Mouse (Mus musculus) MEL (cell line): ENCODE measurements around the gene Zswim4. TPM values are rescaled to one million over a fixed set of nuclear protein-coding genes. Genes with fewer than 3 reads are reported as not detected.
"Not testable (repeated sequence)": the region's sequence is repeated elsewhere in the genome, so short reads cannot be mapped to it uniquely, and the experiment has no call there.

ENCODE experiments used
- DNase-seq: peaks from one replicate; pipeline ENCODE4 v3.0.0; 2011; ENCODE audit warnings: low read depth, low spot score
- H3K27ac ChIP-seq: 2 replicates; pipeline ENCODE4 v1.5.1; 2012; ENCODE audit warnings: low read depth, mild to moderate bottlenecking, control low read depth, low read length, moderate library complexity; ENCODE audit not compliant: control insufficient read depth
- H3K27me3 ChIP-seq, 2 experiments: fragments of 150-350 bp in 1 of 2; sonication (generic) in 1 of 2; 2 replicates each; pipeline ENCODE4 v1.6.1; 2012; ENCODE audit warnings: low read length in 2 of 2, mild to moderate bottlenecking in 2 of 2, improper control_type of control experiment in 1 of 2, moderate library complexity in 1 of 2; ENCODE audit not compliant: insufficient read depth in 2 of 2, control insufficient read depth in 1 of 2
- H3K36me3 ChIP-seq, 2 experiments: 2 replicates each; pipeline ENCODE4 v1.6.1; 2012 to 2014; ENCODE audit warnings: low read length in 2 of 2, improper control_type of control experiment in 1 of 2, inconsistent platforms in 1 of 2, mild to moderate bottlenecking in 1 of 2; ENCODE audit not compliant: insufficient read depth in 2 of 2, control insufficient read depth in 1 of 2
- H3K4me1 ChIP-seq, 2 experiments: fragments of 150-350 bp in 1 of 2; sonication (generic) in 1 of 2; 2 replicates each; pipeline ENCODE4 v1.6.1; 2012; ENCODE audit warnings: low read length in 2 of 2, improper control_type of control experiment in 1 of 2, mild to moderate bottlenecking in 1 of 2; ENCODE audit not compliant: insufficient read depth in 2 of 2, control insufficient read depth in 1 of 2
- H3K4me3 ChIP-seq, 2 experiments: fragments of 150-350 bp in 1 of 2; sonication (generic) in 1 of 2; 2 replicates each; pipeline ENCODE4 v1.5.1; 2012; ENCODE audit warnings: low read depth in 2 of 2, low read length in 2 of 2, mild to moderate bottlenecking in 2 of 2, moderate library complexity in 2 of 2, control low read depth in 1 of 2, improper control_type of control experiment in 1 of 2; ENCODE audit not compliant: control insufficient read depth in 1 of 2, insufficient read depth in 1 of 2
- H3K79me2 ChIP-seq: 2 replicates; pipeline ENCODE4 v1.6.1; 2012; ENCODE audit warnings: mild to moderate bottlenecking, low read length, moderate library complexity; ENCODE audit not compliant: control insufficient read depth, poor library complexity, insufficient read depth
- H3K9ac ChIP-seq: 2 replicates; pipeline ENCODE4 v1.6.1; 2012; ENCODE audit warnings: low read depth, mild to moderate bottlenecking, control low read depth, low read length, moderate library complexity; ENCODE audit not compliant: control insufficient read depth, poor library complexity, severe bottlenecking
- H3K9me3 ChIP-seq: fragments of 150-350 bp; sonication (generic); replicated peaks from 2 replicates; pipeline ENCODE4 v1.6.1; 2012; ENCODE audit warnings: mild to moderate bottlenecking, low read length, improper control_type of control experiment, moderate library complexity; ENCODE audit not compliant: insufficient read depth
- CHD2 ChIP-seq: IDR thresholded peaks from 2 replicates; pipeline ENCODE4 v1.6.1; 2011; ENCODE audit warnings: low read length, improper control_type of control experiment
- CTCF ChIP-seq, 3 experiments: IDR thresholded peaks in 2 of 3; conservative IDR thresholded peaks in 1 of 3; 2 replicates each; pipeline ENCODE4 v1.5.1; 2011 to 2012; ENCODE audit warnings: low read length in 3 of 3, low read depth in 2 of 3, mild to moderate bottlenecking in 2 of 3, improper control_type of control experiment in 1 of 3, inconsistent platforms in 1 of 3, mixed read lengths in 1 of 3, moderate library complexity in 1 of 3; ENCODE audit not compliant: control insufficient read depth in 1 of 3, insufficient read depth in 1 of 3, poor library complexity in 1 of 3, severe bottlenecking in 1 of 3
- E2F4 ChIP-seq: IDR thresholded peaks from 2 replicates; pipeline ENCODE4 v1.6.1; 2011; ENCODE audit warnings: low read depth, low read length, improper control_type of control experiment, borderline replicate concordance
- KAT2A ChIP-seq: conservative IDR thresholded peaks from 2 replicates; pipeline ENCODE4 v1.6.1; 2012; ENCODE audit warnings: low read depth, low read length, improper control_type of control experiment, inconsistent platforms
- MAFK ChIP-seq: IDR thresholded peaks from 2 replicates; pipeline ENCODE4 v1.6.1; 2011; ENCODE audit warnings: low read depth, mild to moderate bottlenecking, low read length, improper control_type of control experiment, borderline replicate concordance
- MAX ChIP-seq: IDR thresholded peaks from 2 replicates; pipeline ENCODE4 v1.6.1; 2011; ENCODE audit warnings: low read length, improper control_type of control experiment
- MAZ ChIP-seq: IDR thresholded peaks from 2 replicates; pipeline ENCODE4 v1.6.1; 2012; ENCODE audit warnings: low read depth, mild to moderate bottlenecking, inconsistent platforms, low read length, improper control_type of control experiment
- MEF2A ChIP-seq: IDR thresholded peaks from 2 replicates; pipeline ENCODE4 v1.6.1; 2014; ENCODE audit warnings: low read depth, mild to moderate bottlenecking, inconsistent platforms, low read length, improper control_type of control experiment; ENCODE audit not compliant: poor library complexity, insufficient replicate concordance, severe bottlenecking; ENCODE audit errors: extremely low read depth
- MYB ChIP-seq: IDR thresholded peaks from 2 replicates; pipeline ENCODE4 v1.6.1; 2011; ENCODE audit warnings: mild to moderate bottlenecking, low read depth, low read length, improper control_type of control experiment
- MYC ChIP-seq: IDR thresholded peaks from 2 replicates; pipeline ENCODE4 v1.6.1; 2011; ENCODE audit warnings: low read depth, mild to moderate bottlenecking, low read length, improper control_type of control experiment, moderate library complexity
- NELFE ChIP-seq: IDR thresholded peaks from 2 replicates; pipeline ENCODE4 v1.6.1; 2011; ENCODE audit warnings: low read depth, low read length, improper control_type of control experiment
- NRF1 ChIP-seq: IDR thresholded peaks from 2 replicates; pipeline ENCODE4 v1.6.1; 2014; ENCODE audit warnings: low read depth, mild to moderate bottlenecking, inconsistent platforms, low read length, improper control_type of control experiment, moderate library complexity; ENCODE audit not compliant: poor library complexity, insufficient read depth, severe bottlenecking
- POLR2A ChIP-seq, 2 experiments: IDR thresholded peaks; 2 replicates each; pipeline ENCODE4 v1.6.1; 2011 to 2012; ENCODE audit warnings: low read length in 2 of 2, mild to moderate bottlenecking in 2 of 2, control low read depth in 1 of 2, improper control_type of control experiment in 1 of 2, low read depth in 1 of 2, moderate library complexity in 1 of 2; ENCODE audit not compliant: control insufficient read depth in 1 of 2, insufficient read depth in 1 of 2, poor library complexity in 1 of 2
- POLR2AphosphoS2 ChIP-seq: IDR thresholded peaks from 2 replicates; pipeline ENCODE4 v1.6.1; 2011; ENCODE audit warnings: low read length, improper control_type of control experiment
- RAD21 ChIP-seq: IDR thresholded peaks from 2 replicates; pipeline ENCODE4 v1.6.1; 2011; ENCODE audit warnings: mild to moderate bottlenecking, low read depth, low read length, improper control_type of control experiment
- SIN3A ChIP-seq: IDR thresholded peaks from 2 replicates; pipeline ENCODE4 v1.6.1; 2012; ENCODE audit warnings: low read length, improper control_type of control experiment, inconsistent platforms
- SMC3 ChIP-seq: IDR thresholded peaks from 2 replicates; pipeline ENCODE4 v1.6.1; 2011; ENCODE audit warnings: low read depth, low read length, improper control_type of control experiment
- TAL1 ChIP-seq: IDR thresholded peaks from 2 replicates; pipeline ENCODE4 v1.6.1; 2012; ENCODE audit warnings: mild to moderate bottlenecking, inconsistent platforms, low read length, moderate library complexity, mixed read lengths
- TBP ChIP-seq: IDR thresholded peaks from 2 replicates; pipeline ENCODE4 v1.8.0; 2011; ENCODE audit warnings: low read depth, low read length, improper control_type of control experiment
- TCF12 ChIP-seq: IDR thresholded peaks from 2 replicates; pipeline ENCODE4 v1.6.1; 2014; ENCODE audit warnings: low read depth, mild to moderate bottlenecking, inconsistent platforms, low read length, improper control_type of control experiment, moderate library complexity
- ZC3H11A ChIP-seq: IDR thresholded peaks from 2 replicates; pipeline ENCODE4 v1.6.1; 2012; ENCODE audit warnings: low read depth, mild to moderate bottlenecking, inconsistent platforms, low read length, improper control_type of control experiment
- ZMIZ1 ChIP-seq: IDR thresholded peaks from 2 replicates; pipeline ENCODE4 v1.6.1; 2012; ENCODE audit warnings: low read depth, mild to moderate bottlenecking, inconsistent platforms, low read length, improper control_type of control experiment, moderate library complexity
- polyA plus RNA-seq, 2 experiments: library from polyadenylated mRNA; stranded (reverse) in 1 of 2; unstranded in 1 of 2; fragments of >175 nt in 1 of 2; fragments of >200 nt in 1 of 2; gene quantifications; 2 replicates each; pipeline versions ENCODE4 v1.2.1 to v1.2.4; 2012; ENCODE audit warnings: low replicate concordance in 2 of 2, low read depth in 1 of 2; ENCODE audit not compliant: insufficient read length in 2 of 2, insufficient read depth in 1 of 2, missing spikeins in 1 of 2
- total RNA-seq: library from RNA; depleted of rRNA; stranded (reverse); fragments of 300-350 nt; gene quantifications from 2 replicates; pipeline ENCODE4 v1.2.3, GENCODE M21; 2012

The Zswim4 gene
- total and polyA plus RNA-seq, 3 experiments, result 3.6 to 7.4 TPM; not detected in 1

- TF ChIP-seq ZMIZ1, result 0 out of 2 replicates have a peak, but pooled peaks have one; percentile 1
- no peak for TF ChIP-seq SMC3
- peak; percentile 2 to 53; a peak in 1 of 4 replicates for TF ChIP-seq POLR2A (IDR thresholded peaks at IDR 0.05; ENCODE audit: control insufficient read depth in 1 of 2, insufficient read depth in 1 of 2, low read depth in 1 of 2, low read length in 2 of 2, poor library complexity in 1 of 2)
Measured at GRCm38 (mm10) chr8:84236998-84237473, at the start of gene Zswim4 (continued).

- not testable (repeated sequence) for H3K4me1 ChIP-seq
Measured at GRCm38 (mm10) chr8:84285665-84286064, 48.8 kb upstream of the Zswim4 start.

DNA sequence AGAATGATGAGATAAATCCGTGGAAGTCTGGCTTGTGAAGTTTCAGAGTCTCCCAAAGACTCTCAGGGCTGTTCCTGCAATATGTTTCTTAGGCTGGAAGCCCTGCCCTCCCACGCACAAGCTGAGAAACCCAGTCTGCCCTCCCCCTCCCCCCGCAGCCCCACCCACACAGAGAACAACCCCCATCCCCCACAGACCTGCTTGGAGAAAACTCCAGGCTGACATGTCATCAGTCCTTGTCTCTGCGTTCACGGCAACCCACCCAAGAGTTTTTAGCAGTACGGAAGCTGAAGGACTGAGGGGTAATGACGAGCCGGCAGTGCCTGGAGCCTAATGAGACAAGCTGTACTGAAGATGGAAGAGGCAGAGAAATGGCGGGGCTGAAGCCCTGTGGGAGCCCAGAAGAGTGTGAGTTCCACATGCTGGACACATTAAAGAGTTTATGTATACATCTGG is 47.8 kb upstream of the Zswim4 start:
- H3K27me3 ChIP-seq, result no peaks in the 10 kb centered on the region
- no peak for DNase-seq
- no peak for TF ChIP-seq MEF2A
- TF ChIP-seq MAX, result no peak
- TF ChIP-seq CTCF (IDR thresholded peaks at IDR 0.05 in 2 of 3, conservative IDR thresholded peaks at IDR 0.05 in 1 of 3; ENCODE audit: control insufficient read depth in 1 of 3, insufficient read depth in 1 of 3, low read depth in 2 of 3, low read length in 3 of 3, poor library complexity in 1 of 3, severe bottlenecking in 1 of 3), result no peak
- TF ChIP-seq, all 39 proteins: peak for 0
- Histone ChIP-seq H3K4me3 (no peak overlapping the region), H3K9me3 (no peaks in the 10 kb centered on the region), H3K9ac (no peak overlapping the region), H3K4me1 (no peaks in the 10 kb centered on the region), H3K36me3 (no peaks in the 10 kb centered on the region), H3K79me2 (no peaks in the 10 kb centered on the region), H3K27ac (no peak overlapping the region)

More at GRCm38 (mm10) chr8:84285665-84286064, 48.8 kb upstream of the Zswim4 start:
- not testable (repeated sequence) for H3K36me3 ChIP-seq
- peak; percentile 70 for TF ChIP-seq RAD21
- TF ChIP-seq SMC3, result peak; percentile 63
- peak; percentile 36 to 59 (median 57) for TF ChIP-seq CTCF (IDR thresholded peaks at IDR 0.05 in 2 of 3, conservative IDR thresholded peaks at IDR 0.05 in 1 of 3; ENCODE audit: control insufficient read depth in 1 of 3, insufficient read depth in 1 of 3, low read depth in 2 of 3, low read length in 3 of 3, poor library complexity in 1 of 3, severe bottlenecking in 1 of 3)
- peak; percentile 61; the same call in 1 of the 2 replicates for TF ChIP-seq NRF1
- peak; percentile 58 for TF ChIP-seq ZC3H11A
- TF ChIP-seq TBP, result peak; percentile 89
- TF ChIP-seq, all 39 proteins: peak for 6; not testable (repeated sequence) for 33
- H3K9ac ChIP-seq, H3K79me2 ChIP-seq, H3K9me3 ChIP-seq, H3K4me3 ChIP-seq, H3K27me3 ChIP-seq, H3K27ac ChIP-seq: not testable (repeated sequence)
- peak; percentile 78 for DNase-seq

- Histone ChIP-seq H3K4me3 (no peak overlapping the region), H3K36me3 (peaks cover 0 to 5% of the 10 kb centered on the region in 2 experiments; a peak in 2 of 4 replicates), H3K4me1 (peaks cover 5% of the 10 kb centered on the region in 2 experiments; a peak in 3 of 4 replicates), H3K27me3 (no peaks in the 10 kb centered on the region), H3K27ac (no peak overlapping the region), H3K79me2 (no peaks in the 10 kb centered on the region), H3K9ac (no peak overlapping the region), H3K9me3 (no peaks in the 10 kb centered on the region)
- TF ChIP-seq TAL1 (no peak), TCF12 (no peak), CTCF (IDR thresholded peaks at IDR 0.05 in 2 of 3, conservative IDR thresholded peaks at IDR 0.05 in 1 of 3; ENCODE audit: control insufficient read depth in 1 of 3, insufficient read depth in 1 of 3, low read depth in 2 of 3, low read length in 3 of 3, poor library complexity in 1 of 3, severe bottlenecking in 1 of 3) (no peak), SMC3 (no peak), MAFK (no peak), MAZ (no peak), SIN3A (no peak), NELFE (no peak), E2F4 (no peak), POLR2A (IDR thresholded peaks at IDR 0.05; ENCODE audit: control insufficient read depth in 1 of 2, insufficient read depth in 1 of 2, low read depth in 1 of 2, low read length in 2 of 2, poor library complexity in 1 of 2) (no peak), MYC (no peak), MEF2A (no peak), POLR2AphosphoS2 (no peak), MYB (no peak), CHD2 (no peak), ZC3H11A (no peak), KAT2A (no peak)
- DNase-seq, result no peak
Measured at GRCm38 (mm10) chr8:84280777-84281176, 43.9 kb upstream of the Zswim4 start.
